Mouse (Mus musculus) lung, postnatal 4 days (tissue): Measurements from ENCODE around the gene Mogs.

Source experiments
- DNase-seq, 2 experiments: peaks; one replicate each; pipeline ENCODE4 v3.0.0; 2021

The Mogs gene

DNA sequence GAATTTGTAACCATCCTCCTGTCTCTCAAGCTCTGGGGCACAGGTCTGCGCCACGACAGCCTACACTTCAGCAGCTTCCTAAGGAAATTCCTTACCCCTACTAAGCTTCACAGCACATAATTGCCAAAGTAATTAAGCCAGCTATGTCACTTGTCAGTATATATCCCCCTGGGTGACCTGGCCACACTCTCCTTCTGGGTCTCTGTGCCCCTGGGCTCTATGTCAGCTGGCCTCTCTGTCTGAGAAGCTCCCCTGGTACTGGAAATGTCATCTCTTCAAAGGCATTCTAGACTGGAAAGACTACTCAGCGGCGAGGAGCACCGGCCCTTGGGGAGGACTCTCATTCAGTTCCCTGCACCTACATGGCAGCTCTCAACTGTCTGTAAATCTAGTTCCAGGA, 7.7 kb downstream of the Mogs start:
- DNase-seq = no peak

DNA sequence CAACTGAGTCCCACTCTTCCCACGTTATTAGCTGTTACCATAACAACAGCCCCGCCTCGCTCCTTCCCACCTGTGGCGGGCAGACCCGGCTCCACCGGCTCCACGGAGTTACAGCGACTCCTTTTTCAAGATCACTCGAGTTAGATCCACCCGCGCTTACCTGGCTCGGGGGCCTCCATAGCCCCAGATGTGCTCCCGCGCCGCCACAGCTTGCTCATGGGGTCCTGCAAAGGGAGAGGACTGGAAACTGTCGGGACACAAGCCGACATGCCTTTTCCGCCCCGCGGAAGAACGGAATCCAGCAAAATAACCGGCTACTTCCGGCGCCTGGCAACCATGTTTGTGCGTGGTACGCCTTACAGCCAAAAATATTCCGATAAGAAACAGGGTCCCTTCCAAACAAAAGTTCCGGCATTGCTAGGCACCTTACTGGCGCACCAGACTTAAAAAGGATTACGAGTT, 9.6 kb downstream of the Mogs start:
- DNase-seq = peak; percentile 95 to 96

DNA sequence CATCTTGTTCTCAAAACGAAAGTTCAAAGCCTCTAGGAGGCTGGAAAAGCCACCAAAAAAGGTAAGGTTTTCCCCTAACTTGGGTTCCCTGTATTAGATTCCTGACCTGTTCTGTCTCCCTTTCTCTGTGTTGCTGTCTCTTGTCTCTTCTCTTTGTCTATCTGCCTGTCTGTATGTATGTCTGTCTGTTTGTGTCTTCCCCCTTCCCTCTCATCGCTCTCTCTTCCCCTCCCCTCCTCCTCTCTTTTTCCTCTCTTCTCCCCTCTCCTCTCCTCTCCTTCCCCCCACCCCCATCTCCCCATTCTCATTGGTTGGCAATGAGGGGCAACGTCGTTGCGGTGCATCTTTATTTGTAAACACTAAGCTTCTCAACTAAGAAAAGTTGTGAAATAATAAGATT, 10.0 kb downstream of the Mogs start, which contains the start of gene Ino80b:
Ino80b (minus strand) TSS at position 101 of the 400 bp plus-strand sequence.
- DNase-seq = no peak

DNA sequence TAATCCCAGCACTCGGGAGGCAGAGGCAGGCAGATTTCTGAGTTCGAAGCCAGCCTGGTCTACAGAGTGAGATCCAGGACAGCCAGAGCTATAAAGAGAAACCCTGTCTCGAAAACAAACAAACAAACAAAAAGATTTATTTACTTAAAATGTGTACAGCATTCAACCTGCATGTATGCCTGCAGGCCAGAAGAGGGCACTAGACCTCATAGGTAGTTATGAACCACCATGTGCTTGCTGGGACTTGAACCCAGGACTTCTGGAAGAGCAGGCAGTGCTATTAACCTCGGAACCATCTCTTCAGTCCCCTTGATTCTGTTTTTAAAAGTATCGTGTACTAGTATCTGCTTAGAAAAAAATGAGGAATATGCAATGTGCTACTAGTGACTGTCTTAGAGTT, 12.1 kb downstream of the Mogs start:
- no peak for DNase-seq

DNA sequence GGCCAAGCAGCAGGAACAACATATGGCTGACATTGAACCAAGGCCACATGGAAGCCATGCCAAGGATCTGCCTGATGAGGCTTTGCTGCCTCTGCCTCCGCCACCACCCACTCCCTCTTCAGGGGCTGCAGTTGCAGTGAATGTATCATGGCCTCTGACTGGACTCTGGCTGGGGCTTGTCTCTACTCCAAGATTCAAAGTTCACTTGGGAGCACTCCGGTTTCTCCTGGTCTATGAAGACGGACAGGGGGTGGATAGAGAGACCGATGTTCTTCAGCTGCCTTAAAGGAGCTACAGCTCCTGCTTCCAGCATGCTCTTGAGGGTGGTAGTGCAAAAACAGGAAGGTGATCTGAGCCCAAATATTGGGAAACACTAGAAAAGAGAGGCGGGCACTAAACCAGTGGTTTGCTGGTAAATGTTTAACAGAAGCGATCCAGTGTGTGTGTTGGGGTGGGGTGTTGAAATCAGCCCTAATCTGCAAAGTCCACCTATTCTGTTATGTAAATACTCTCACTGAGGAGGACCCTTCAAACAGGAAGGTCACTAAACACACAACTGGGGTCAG, 16.3 kb downstream of the Mogs start:
- DNase-seq = peak; percentile 45 to 56

- no peak for DNase-seq
Observed at GRCm38 (mm10) chr6:83132176-83132919, 17.1 kb downstream of the Mogs start.

DNA sequence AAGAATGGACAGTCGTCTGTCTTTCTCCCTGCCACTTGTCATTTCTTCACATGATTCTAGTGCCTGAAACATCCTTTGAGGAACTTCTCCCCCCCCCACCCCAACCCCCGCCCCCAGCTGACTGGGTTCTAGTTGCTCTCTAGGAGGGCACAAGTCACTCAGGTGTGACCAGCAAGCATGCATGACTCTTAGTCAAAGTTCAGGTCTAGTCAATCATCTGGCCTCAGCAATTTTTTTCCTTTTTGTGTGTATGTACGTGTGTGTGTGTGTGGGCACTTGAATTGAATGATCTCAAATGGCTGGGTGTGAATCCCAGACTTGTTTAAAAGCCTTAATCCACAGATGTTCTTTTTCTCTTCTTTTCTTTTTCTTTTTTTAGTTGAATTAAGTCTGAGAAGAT, 18.9 kb downstream of the Mogs start:
- no peak for DNase-seq

- no peak for DNase-seq
Observed at GRCm38 (mm10) chr6:83134951-83135513, 19.7 kb downstream of the Mogs start, which contains the start of gene Rtkn. Rtkn (plus strand) TSS chr6:83135463.

GRCm38 (mm10) chr6:83135571-83136161, 20.4 kb downstream of the Mogs start:
- DNase-seq = peak; percentile 70 to 82

GRCm38 (mm10) chr6:83136291-83136880, 21.1 kb downstream of the Mogs start:
- DNase-seq = no peak

DNA sequence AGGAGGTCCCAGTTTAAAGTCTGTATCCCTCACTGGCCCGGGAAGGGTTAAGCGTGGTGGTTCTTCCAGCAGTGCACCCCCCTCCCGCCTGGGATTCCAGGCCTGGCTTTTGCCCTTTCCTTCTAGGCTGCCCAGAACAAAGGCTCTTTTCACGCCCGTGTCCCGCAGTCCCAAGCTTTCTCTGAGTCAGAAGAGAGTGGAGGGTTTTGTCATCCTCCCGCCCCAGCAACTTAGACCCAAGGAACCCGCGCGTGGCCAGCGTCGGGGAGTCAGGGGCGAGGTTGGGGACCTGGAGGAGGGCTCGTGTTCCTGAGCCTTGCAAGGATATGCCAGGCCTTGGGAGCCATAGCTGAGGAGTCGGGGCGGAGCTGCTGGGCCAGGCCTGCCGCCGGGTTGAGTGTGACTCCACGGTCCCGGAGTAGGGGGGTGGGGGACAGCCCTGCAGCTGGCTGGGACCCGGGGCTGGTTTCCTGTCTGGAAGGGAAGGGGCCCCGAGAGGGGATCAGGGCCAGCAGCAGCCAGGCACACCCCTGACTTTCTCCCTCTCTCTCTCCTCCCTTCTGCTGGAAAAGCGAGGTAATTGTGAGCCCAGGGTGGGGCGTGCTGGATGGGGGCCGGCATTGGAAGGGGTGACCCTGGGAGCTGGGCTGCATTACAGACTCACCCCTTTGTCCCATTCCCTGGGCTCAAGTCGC, 21.7 kb downstream of the Mogs start:
- DNase-seq = peak; percentile 76 to 86

DNA sequence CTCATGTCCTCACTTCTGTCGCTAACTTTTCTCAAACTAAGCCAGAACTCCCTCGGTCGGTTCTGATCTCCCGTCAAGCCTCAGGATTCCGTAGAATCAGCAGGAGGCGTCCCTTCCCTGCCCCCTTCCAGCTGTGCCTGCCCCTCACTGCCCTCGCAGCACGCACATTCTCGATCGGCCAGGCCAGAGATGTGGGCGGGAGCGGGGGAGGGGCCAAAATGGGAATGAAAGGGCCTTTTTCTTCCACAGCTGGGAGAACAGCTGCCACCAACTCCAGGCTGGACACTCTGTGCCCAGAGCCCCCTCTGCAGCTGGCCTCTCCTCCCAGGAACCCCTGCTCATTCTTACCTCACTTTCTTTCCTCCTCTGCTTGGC, 22.3 kb downstream of the Mogs start:
- DNase-seq = peak; percentile 92 to 95

- peak; percentile 49 to 62 for DNase-seq
Observed at GRCm38 (mm10) chr6:83138056-83138455, 22.8 kb downstream of the Mogs start.

DNA sequence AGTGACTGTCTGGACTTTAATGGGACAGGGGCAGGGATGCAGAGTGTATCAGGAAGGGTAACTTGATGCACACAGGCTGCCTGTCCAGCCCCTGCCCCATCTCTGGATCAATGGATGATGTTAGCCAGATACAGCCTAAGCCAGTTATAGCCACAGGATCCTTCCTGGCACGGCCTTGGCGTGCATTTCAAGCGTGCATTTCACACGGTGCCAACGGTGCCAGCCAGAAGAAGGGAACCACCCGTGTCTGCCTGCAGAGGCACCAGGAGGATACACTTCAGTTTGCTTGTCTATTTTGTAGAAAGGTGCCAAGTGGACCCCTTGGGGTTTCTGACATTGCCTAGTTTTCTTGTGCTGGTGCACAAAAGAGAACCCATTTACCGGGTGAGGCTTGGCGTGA, 24.7 kb downstream of the Mogs start:
- DNase-seq = no peak

DNA sequence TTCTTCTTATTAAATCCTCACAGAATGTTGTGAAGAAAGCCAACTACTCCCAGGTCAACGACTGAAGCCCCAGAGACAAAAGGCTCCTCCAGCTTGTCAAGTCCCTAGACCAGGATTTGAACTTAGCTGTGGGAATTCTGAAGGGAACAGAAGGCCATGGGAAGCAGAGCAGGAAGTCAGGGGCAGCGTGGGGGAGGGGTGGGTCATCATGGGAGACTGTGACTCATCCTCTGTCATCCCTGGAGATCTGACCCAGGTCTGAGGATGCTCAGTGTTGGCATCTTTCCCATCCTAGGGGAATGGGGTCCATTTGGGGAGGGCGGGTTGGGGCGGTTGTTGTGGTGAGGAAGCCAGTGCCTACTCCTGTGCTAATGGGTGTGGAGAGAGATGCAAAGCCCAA, 26.3 kb downstream of the Mogs start:
- DNase-seq = no peak

GRCm38 (mm10) chr6:83142211-83142731, 27.0 kb downstream of the Mogs start:
- no peak for DNase-seq

GRCm38 (mm10) chr6:83142886-83143285, 27.6 kb downstream of the Mogs start:
- DNase-seq = no peak

- no peak for DNase-seq
Observed at GRCm38 (mm10) chr6:83145209-83145608, 29.9 kb downstream of the Mogs start.

- no peak for DNase-seq
Observed at GRCm38 (mm10) chr6:83145805-83146204, 30.5 kb downstream of the Mogs start.

DNA sequence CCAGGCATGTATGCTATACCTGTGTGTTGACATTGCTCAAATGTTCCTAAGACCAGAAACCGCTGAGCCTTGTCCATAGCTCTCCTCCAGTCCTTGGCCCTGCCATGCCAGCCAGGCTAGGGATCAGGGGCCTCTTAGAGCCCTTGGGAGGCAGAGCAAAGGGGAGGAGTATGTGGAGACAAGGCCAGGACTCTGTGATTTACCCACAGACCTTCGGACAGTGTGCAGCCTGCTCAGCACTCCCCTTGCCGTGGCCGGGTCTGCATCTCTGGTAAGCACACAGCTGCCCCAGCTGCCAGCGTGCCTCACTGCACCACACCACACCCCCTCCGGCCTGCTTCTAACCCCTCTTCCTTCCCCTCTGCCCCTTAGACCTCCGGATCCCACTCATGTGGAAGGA, 32.0 kb downstream of the Mogs start:
- DNase-seq = no peak

GRCm38 (mm10) chr6:83151721-83152120, 36.4 kb downstream of the Mogs start:
- DNase-seq = no peak

- no peak for DNase-seq
Observed at GRCm38 (mm10) chr6:83153038-83153437, 37.7 kb downstream of the Mogs start.

DNA sequence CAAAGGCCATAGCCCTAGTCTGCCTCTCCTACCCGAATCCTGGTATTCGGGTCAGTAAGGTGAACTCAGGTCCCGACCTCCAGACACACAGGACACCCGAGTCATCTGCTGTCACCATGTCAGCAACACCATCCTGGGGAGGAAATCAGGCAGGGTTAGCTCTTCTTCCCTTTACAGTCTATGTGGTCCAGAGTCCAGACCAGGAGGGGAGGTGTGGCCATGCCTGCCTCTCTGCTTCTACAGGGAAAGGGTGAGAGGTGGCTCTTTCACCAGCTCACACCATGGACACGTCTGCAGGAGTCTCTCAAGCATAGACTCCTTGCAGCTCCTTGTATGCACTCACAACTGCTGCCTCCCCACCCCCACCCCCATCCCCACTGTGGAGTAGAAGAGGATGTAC, 38.2 kb downstream of the Mogs start:
- no peak for DNase-seq
